Mouse (Mus musculus) MEL (cell line): Measurements from ENCODE around the gene Ripor3. TPM values are rescaled to one million over a fixed set of nuclear protein-coding genes. Genes with fewer than 3 reads are reported as not detected.
A peak's percentile ranks its signal among the peaks of the same experiment; 100 is the strongest.

ENCODE experiments used
- DNase-seq: peaks from one replicate; pipeline ENCODE4 v3.0.0; 2011; ENCODE audit warnings: low read depth, low spot score
- H3K27ac ChIP-seq: 2 replicates; pipeline ENCODE4 v1.5.1; 2012; ENCODE audit warnings: low read depth, mild to moderate bottlenecking, control low read depth, low read length, moderate library complexity; ENCODE audit not compliant: control insufficient read depth
- H3K27me3 ChIP-seq, 2 experiments: fragments of 150-350 bp in 1 of 2; sonication (generic) in 1 of 2; 2 replicates each; pipeline ENCODE4 v1.6.1; 2012; ENCODE audit warnings: low read length in 2 of 2, mild to moderate bottlenecking in 2 of 2, improper control_type of control experiment in 1 of 2, moderate library complexity in 1 of 2; ENCODE audit not compliant: insufficient read depth in 2 of 2, control insufficient read depth in 1 of 2
- H3K36me3 ChIP-seq, 2 experiments: 2 replicates each; pipeline ENCODE4 v1.6.1; 2012 to 2014; ENCODE audit warnings: low read length in 2 of 2, improper control_type of control experiment in 1 of 2, inconsistent platforms in 1 of 2, mild to moderate bottlenecking in 1 of 2; ENCODE audit not compliant: insufficient read depth in 2 of 2, control insufficient read depth in 1 of 2
- H3K4me1 ChIP-seq, 2 experiments: fragments of 150-350 bp in 1 of 2; sonication (generic) in 1 of 2; 2 replicates each; pipeline ENCODE4 v1.6.1; 2012; ENCODE audit warnings: low read length in 2 of 2, improper control_type of control experiment in 1 of 2, mild to moderate bottlenecking in 1 of 2; ENCODE audit not compliant: insufficient read depth in 2 of 2, control insufficient read depth in 1 of 2
- H3K4me3 ChIP-seq, 2 experiments: fragments of 150-350 bp in 1 of 2; sonication (generic) in 1 of 2; 2 replicates each; pipeline ENCODE4 v1.5.1; 2012; ENCODE audit warnings: low read depth in 2 of 2, low read length in 2 of 2, mild to moderate bottlenecking in 2 of 2, moderate library complexity in 2 of 2, control low read depth in 1 of 2, improper control_type of control experiment in 1 of 2; ENCODE audit not compliant: control insufficient read depth in 1 of 2, insufficient read depth in 1 of 2
- H3K79me2 ChIP-seq: 2 replicates; pipeline ENCODE4 v1.6.1; 2012; ENCODE audit warnings: mild to moderate bottlenecking, low read length, moderate library complexity; ENCODE audit not compliant: control insufficient read depth, poor library complexity, insufficient read depth
- H3K9ac ChIP-seq: 2 replicates; pipeline ENCODE4 v1.6.1; 2012; ENCODE audit warnings: low read depth, mild to moderate bottlenecking, control low read depth, low read length, moderate library complexity; ENCODE audit not compliant: control insufficient read depth, poor library complexity, severe bottlenecking
- H3K9me3 ChIP-seq: fragments of 150-350 bp; sonication (generic); replicated peaks from 2 replicates; pipeline ENCODE4 v1.6.1; 2012; ENCODE audit warnings: mild to moderate bottlenecking, low read length, improper control_type of control experiment, moderate library complexity; ENCODE audit not compliant: insufficient read depth
- BHLHE40 ChIP-seq: IDR thresholded peaks from 2 replicates; pipeline ENCODE4 v1.6.1; 2012; ENCODE audit warnings: low read depth, mild to moderate bottlenecking, inconsistent platforms, low read length, improper control_type of control experiment, borderline replicate concordance
- CHD1 ChIP-seq: IDR thresholded peaks from 2 replicates; pipeline ENCODE4 v1.6.1; 2012; ENCODE audit warnings: low read depth, mild to moderate bottlenecking, inconsistent platforms, low read length, improper control_type of control experiment
- CTCF ChIP-seq, 3 experiments: IDR thresholded peaks in 2 of 3; conservative IDR thresholded peaks in 1 of 3; 2 replicates each; pipeline ENCODE4 v1.5.1; 2011 to 2012; ENCODE audit warnings: low read length in 3 of 3, low read depth in 2 of 3, mild to moderate bottlenecking in 2 of 3, improper control_type of control experiment in 1 of 3, inconsistent platforms in 1 of 3, mixed read lengths in 1 of 3, moderate library complexity in 1 of 3; ENCODE audit not compliant: control insufficient read depth in 1 of 3, insufficient read depth in 1 of 3, poor library complexity in 1 of 3, severe bottlenecking in 1 of 3
- ELF1 ChIP-seq: IDR thresholded peaks from 2 replicates; pipeline ENCODE4 v1.6.1; 2014; ENCODE audit warnings: low read depth, mild to moderate bottlenecking, inconsistent platforms, low read length, improper control_type of control experiment, moderate library complexity
- ETS1 ChIP-seq: IDR thresholded peaks from 2 replicates; pipeline ENCODE4 v1.6.1; 2012; ENCODE audit warnings: low read depth, mild to moderate bottlenecking, inconsistent platforms, low read length, improper control_type of control experiment, moderate library complexity
- GABPA ChIP-seq: IDR thresholded peaks from 2 replicates; pipeline ENCODE4 v1.6.1; 2012; ENCODE audit warnings: low read depth, mild to moderate bottlenecking, inconsistent platforms, low read length, improper control_type of control experiment, moderate library complexity
- JUND ChIP-seq: IDR thresholded peaks from 2 replicates; pipeline ENCODE4 v1.6.1; 2011; ENCODE audit warnings: low read depth, mild to moderate bottlenecking, improper control_type of control experiment, low read length
- KAT2A ChIP-seq: conservative IDR thresholded peaks from 2 replicates; pipeline ENCODE4 v1.6.1; 2012; ENCODE audit warnings: low read depth, low read length, improper control_type of control experiment, inconsistent platforms
- MAFK ChIP-seq: IDR thresholded peaks from 2 replicates; pipeline ENCODE4 v1.6.1; 2011; ENCODE audit warnings: low read depth, mild to moderate bottlenecking, low read length, improper control_type of control experiment, borderline replicate concordance
- MAX ChIP-seq: IDR thresholded peaks from 2 replicates; pipeline ENCODE4 v1.6.1; 2011; ENCODE audit warnings: low read length, improper control_type of control experiment
- MXI1 ChIP-seq: IDR thresholded peaks from 2 replicates; pipeline ENCODE4 v1.6.1; 2011; ENCODE audit warnings: mild to moderate bottlenecking, low read depth, low read length, improper control_type of control experiment
- MYB ChIP-seq: IDR thresholded peaks from 2 replicates; pipeline ENCODE4 v1.6.1; 2011; ENCODE audit warnings: mild to moderate bottlenecking, low read depth, low read length, improper control_type of control experiment
- MYC ChIP-seq: IDR thresholded peaks from 2 replicates; pipeline ENCODE4 v1.6.1; 2011; ENCODE audit warnings: low read depth, mild to moderate bottlenecking, low read length, improper control_type of control experiment, moderate library complexity
- NRF1 ChIP-seq: IDR thresholded peaks from 2 replicates; pipeline ENCODE4 v1.6.1; 2014; ENCODE audit warnings: low read depth, mild to moderate bottlenecking, inconsistent platforms, low read length, improper control_type of control experiment, moderate library complexity; ENCODE audit not compliant: poor library complexity, insufficient read depth, severe bottlenecking
- POLR2A ChIP-seq, 2 experiments: IDR thresholded peaks; 2 replicates each; pipeline ENCODE4 v1.6.1; 2011 to 2012; ENCODE audit warnings: low read length in 2 of 2, mild to moderate bottlenecking in 2 of 2, control low read depth in 1 of 2, improper control_type of control experiment in 1 of 2, low read depth in 1 of 2, moderate library complexity in 1 of 2; ENCODE audit not compliant: control insufficient read depth in 1 of 2, insufficient read depth in 1 of 2, poor library complexity in 1 of 2
- POLR2AphosphoS5 ChIP-seq: IDR thresholded peaks from 2 replicates; pipeline ENCODE4 v1.6.1; 2012; ENCODE audit warnings: low read depth, borderline replicate concordance, mild to moderate bottlenecking, inconsistent platforms, low read length, moderate library complexity, mixed read lengths
- SIN3A ChIP-seq: IDR thresholded peaks from 2 replicates; pipeline ENCODE4 v1.6.1; 2012; ENCODE audit warnings: low read length, improper control_type of control experiment, inconsistent platforms
- TCF12 ChIP-seq: IDR thresholded peaks from 2 replicates; pipeline ENCODE4 v1.6.1; 2014; ENCODE audit warnings: low read depth, mild to moderate bottlenecking, inconsistent platforms, low read length, improper control_type of control experiment, moderate library complexity
- UBTF ChIP-seq: IDR thresholded peaks from 2 replicates; pipeline ENCODE4 v1.6.1; 2012; ENCODE audit warnings: low read depth, mild to moderate bottlenecking, inconsistent platforms, low read length, improper control_type of control experiment, moderate library complexity, borderline replicate concordance; ENCODE audit not compliant: insufficient read depth
- USF1 ChIP-seq: IDR thresholded peaks from 2 replicates; pipeline ENCODE4 v1.6.1; 2014; ENCODE audit warnings: low read depth, mild to moderate bottlenecking, inconsistent platforms, low read length, improper control_type of control experiment, moderate library complexity
- USF2 ChIP-seq, 2 experiments: IDR thresholded peaks; 2 replicates each; pipeline ENCODE4 v1.6.1; 2011 to 2012; ENCODE audit warnings: improper control_type of control experiment in 2 of 2, low read length in 2 of 2, borderline replicate concordance in 1 of 2, inconsistent platforms in 1 of 2, low read depth in 1 of 2, mild to moderate bottlenecking in 1 of 2; ENCODE audit not compliant: insufficient read depth in 1 of 2
- ZKSCAN1 ChIP-seq: IDR thresholded peaks from 2 replicates; pipeline ENCODE4 v1.6.1; 2012; ENCODE audit warnings: low read depth, mild to moderate bottlenecking, inconsistent platforms, low read length, improper control_type of control experiment, moderate library complexity
- ZNF384 ChIP-seq: IDR thresholded peaks from 2 replicates; pipeline ENCODE4 v1.6.1; 2012; ENCODE audit warnings: low read depth, mild to moderate bottlenecking, inconsistent platforms, low read length, improper control_type of control experiment
- polyA plus RNA-seq, 2 experiments: library from polyadenylated mRNA; stranded (reverse) in 1 of 2; unstranded in 1 of 2; fragments of >175 nt in 1 of 2; fragments of >200 nt in 1 of 2; gene quantifications; 2 replicates each; pipeline versions ENCODE4 v1.2.1 to v1.2.4; 2012; ENCODE audit warnings: low replicate concordance in 2 of 2, low read depth in 1 of 2; ENCODE audit not compliant: insufficient read length in 2 of 2, insufficient read depth in 1 of 2, missing spikeins in 1 of 2
- total RNA-seq: library from RNA; depleted of rRNA; stranded (reverse); fragments of 300-350 nt; gene quantifications from 2 replicates; pipeline ENCODE4 v1.2.3, GENCODE M21; 2012

The Ripor3 gene
- total and polyA plus RNA-seq, 3 experiments = not detected

- no peak overlapping the region for H3K27ac ChIP-seq
- peaks cover 0 to 20% of the 10 kb centered on the region in 2 experiments; a peak in 2 of 4 replicates for H3K36me3 ChIP-seq
- H3K9ac ChIP-seq = peak overlapping the region; percentile 89
- no peaks in the 10 kb centered on the region for H3K27me3 ChIP-seq
- peaks cover 52% of the 10 kb centered on the region for H3K79me2 ChIP-seq
- DNase-seq = no peak
- TF ChIP-seq USF2 (IDR thresholded peaks at IDR 0.05; ENCODE audit: borderline replicate concordance in 1 of 2, insufficient read depth in 1 of 2, low read depth in 1 of 2, low read length in 2 of 2) (no peak), KAT2A (no peak), POLR2A (IDR thresholded peaks at IDR 0.05; ENCODE audit: control insufficient read depth in 1 of 2, insufficient read depth in 1 of 2, low read depth in 1 of 2, low read length in 2 of 2, poor library complexity in 1 of 2) (no peak), ETS1 (no peak), MYB (no peak)
- H3K4me3 ChIP-seq = peak overlapping the region; percentile 89 to 90
- H3K4me1 ChIP-seq = peaks cover 2 to 23% of the 10 kb centered on the region in 2 experiments
- no peaks in the 10 kb centered on the region for H3K9me3 ChIP-seq
These were observed 77.0 kb downstream of the Ripor3 start for GRCm38 (mm10) chr2:167933397-167933796.

- peaks cover 2 to 23% of the 10 kb centered on the region in 2 experiments for H3K4me1 ChIP-seq
- no peaks in the 10 kb centered on the region for H3K27me3 ChIP-seq
- H3K9me3 ChIP-seq = no peaks in the 10 kb centered on the region
- peak overlapping the region; percentile 89 to 90 for H3K4me3 ChIP-seq
- no peak overlapping the region for H3K27ac ChIP-seq
- peak overlapping the region; percentile 89 for H3K9ac ChIP-seq
- TF ChIP-seq CHD1 (0 out of 2 replicates have a peak, but pooled peaks have one; percentile 48), ZNF384 (no peak), JUND (no peak), SIN3A (no peak)
- peaks cover 48% of the 10 kb centered on the region for H3K79me2 ChIP-seq
- peak; percentile 44 for DNase-seq
- peaks cover 0 to 20% of the 10 kb centered on the region in 2 experiments; a peak in 2 of 4 replicates for H3K36me3 ChIP-seq
These were observed 77.6 kb downstream of the Ripor3 start for GRCm38 (mm10) chr2:167932727-167933231.

GRCm38 (mm10) chr2:167931985-167932726 lies 78.3 kb downstream of the Ripor3 start, which contains the start of gene Ptpn1:
Ptpn1 (plus strand) TSS chr2:167932057.
- Histone ChIP-seq H3K36me3 (peaks cover 0 to 20% of the 10 kb centered on the region in 2 experiments; a peak in 2 of 4 replicates), H3K4me3 (peak within 1 kb of the TSS; percentile 89 to 90), H3K27me3 (no peaks in the 10 kb centered on the region), H3K79me2 (peaks cover 45% of the 10 kb centered on the region), H3K27ac (peak within 1 kb of the TSS; percentile 74), H3K9me3 (no peaks in the 10 kb centered on the region), H3K9ac (peak within 1 kb of the TSS; percentile 89), H3K4me1 (peaks cover 2 to 23% of the 10 kb centered on the region in 2 experiments)
- peak; percentile 98 for DNase-seq
- TF ChIP-seq MAX (no peak; the same call in 1 of the 2 replicates), GABPA (no peak), CTCF (IDR thresholded peaks at IDR 0.05 in 2 of 3, conservative IDR thresholded peaks at IDR 0.05 in 1 of 3; ENCODE audit: control insufficient read depth in 1 of 3, insufficient read depth in 1 of 3, low read depth in 2 of 3, low read length in 3 of 3, poor library complexity in 1 of 3, severe bottlenecking in 1 of 3) (no peak), NRF1 (peak; percentile 58; the same call in 1 of the 2 replicates), MXI1 (peak; percentile 83), BHLHE40 (no peak), ZKSCAN1 (no peak), USF1 (no peak), USF2 (IDR thresholded peaks at IDR 0.05; ENCODE audit: borderline replicate concordance in 1 of 2, insufficient read depth in 1 of 2, low read depth in 1 of 2, low read length in 2 of 2) (no peak), ELF1 (peak; percentile 87), UBTF (peak; percentile 66; the same call in 1 of the 2 replicates), TCF12 (peak; percentile 55), MAFK (no peak), MYC (no peak), POLR2AphosphoS5 (no peak)
